Mouse (Mus musculus): Measurements from ENCODE around the gene Cbx7. TPM values are rescaled to one million over a fixed set of nuclear protein-coding genes. Genes with fewer than 3 reads are reported as not detected.

Cbx7 gene
- total and polyA plus RNA-seq, 2 experiments from 2014 or later = 0.50 to 0.82 TPM

- Histone ChIP-seq H3K4me2 (ENCODE audit: low read depth, low read length) (no peak overlapping the region), H3K36me3 (replicated peaks; ENCODE audit: control insufficient read depth, insufficient read depth, low read length) (no peaks in the 10 kb centered on the region), H3K27me3 (ENCODE audit: control insufficient read depth, insufficient read depth, low read length) (peaks cover 31% of the 10 kb centered on the region), H3K4me1 (ENCODE audit: control insufficient read depth, insufficient read depth) (peaks cover 46% of the 10 kb centered on the region), H3K4me3 (ENCODE audit: low read depth, low read length) (no peak overlapping the region), H3K9me3 (replicated peaks; ENCODE audit: control insufficient read depth, low read length) (no peaks in the 10 kb centered on the region), H3K9ac (replicated peaks; ENCODE audit: low read depth, low read length) (no peak overlapping the region), H3K27ac (ENCODE audit: low read depth) (no peak overlapping the region)
- TF ChIP-seq CTCF (IDR thresholded peaks at IDR 0.05; ENCODE audit: low read depth) = no peak
- TF ChIP-seq EP300 (IDR thresholded peaks at IDR 0.05; ENCODE audit: low read depth) = no peak
- DNase-seq (ENCODE audit: low spot score) (no peak), ATAC-seq (ENCODE audit: insufficient read depth, low read depth) (no peak)
- 86% methylated on average over 6 of the region's 6 CpGs for WGBS
Measured at GRCm38 (mm10) chr15:80008461-80008860, 37.5 kb upstream of the Cbx7 start.

DNA sequence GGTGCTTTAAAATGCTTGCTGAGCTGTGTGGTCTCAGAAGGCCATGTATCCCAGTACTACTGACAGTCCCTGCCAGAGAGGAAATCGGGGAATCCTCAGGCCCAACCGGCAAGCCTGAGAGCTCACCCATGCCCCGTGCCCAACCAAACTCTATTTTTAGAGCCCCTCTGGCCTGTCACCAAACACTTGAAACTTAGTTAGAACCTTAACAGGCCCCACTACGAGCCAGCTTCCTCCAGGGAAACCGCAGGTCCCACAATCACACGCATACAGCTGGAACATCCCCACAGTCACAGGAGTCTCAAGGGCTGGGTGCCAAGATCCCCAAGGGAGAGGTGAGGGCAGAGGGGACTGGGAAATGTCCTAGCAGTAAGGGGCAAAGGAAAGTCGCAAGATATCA, 35.2 kb upstream of the Cbx7 start:
- Histone ChIP-seq H3K9ac (replicated peaks; ENCODE audit: low read depth, low read length) (no peak overlapping the region), H3K27ac (ENCODE audit: low read depth) (peak overlapping the region; percentile 80), H3K36me3 (replicated peaks; ENCODE audit: control insufficient read depth, insufficient read depth, low read length) (no peaks in the 10 kb centered on the region), H3K9me3 (replicated peaks; ENCODE audit: control insufficient read depth, low read length) (no peaks in the 10 kb centered on the region), H3K4me1 (ENCODE audit: control insufficient read depth, insufficient read depth) (peaks cover 40% of the 10 kb centered on the region), H3K4me2 (ENCODE audit: low read depth, low read length) (peak overlapping the region; percentile 27), H3K4me3 (ENCODE audit: low read depth, low read length) (no peak overlapping the region), H3K27me3 (ENCODE audit: control insufficient read depth, insufficient read depth, low read length) (peaks cover 8% of the 10 kb centered on the region; the same call in 1 of the 2 replicates)
- WGBS = 5% methylated on average over 7 of the region's 7 CpGs
- ATAC-seq (ENCODE audit: insufficient read depth, low read depth) (peak; percentile 81), DNase-seq (ENCODE audit: low spot score) (peak; percentile 94)
- TF ChIP-seq EP300 (IDR thresholded peaks at IDR 0.05; ENCODE audit: low read depth) (peak; percentile 96), CTCF (IDR thresholded peaks at IDR 0.05; ENCODE audit: low read depth) (no peak)

DNA sequence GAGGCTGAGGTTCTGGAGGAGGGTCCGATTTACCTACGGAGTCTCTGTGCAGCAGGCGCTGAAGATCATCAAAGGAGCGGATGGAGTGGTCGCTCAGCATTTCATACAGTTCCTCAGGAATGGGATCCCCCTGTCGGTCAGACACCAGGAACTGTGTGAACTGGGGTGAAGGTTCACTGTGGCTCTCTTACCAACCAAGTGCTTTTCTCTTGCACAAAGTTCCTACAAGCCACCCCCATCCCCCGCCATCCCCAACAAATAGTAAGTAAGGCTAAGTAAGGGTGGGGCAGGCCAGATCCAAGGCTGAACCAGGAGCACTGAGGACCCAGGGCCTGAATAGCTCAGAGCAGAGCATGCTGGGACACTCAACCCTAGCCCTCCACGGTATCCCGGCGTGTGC, 34.5 kb upstream of the Cbx7 start:
- Histone ChIP-seq H3K4me2 (ENCODE audit: low read depth, low read length) (peak overlapping the region; percentile 27; the same call in 1 of the 2 replicates), H3K4me3 (ENCODE audit: low read depth, low read length) (no peak overlapping the region), H3K4me1 (ENCODE audit: control insufficient read depth, insufficient read depth) (peaks cover 45% of the 10 kb centered on the region)

GRCm38 (mm10) chr15:80004644-80005340, 33.9 kb upstream of the Cbx7 start:
- DNase-seq (ENCODE audit: low spot score) = peak; percentile 81
- peak overlapping the region; percentile 12; the same call in 1 of the 2 replicates for H3K4me2 ChIP-seq (ENCODE audit: low read depth, low read length)
- H3K36me3 ChIP-seq (replicated peaks; ENCODE audit: control insufficient read depth, insufficient read depth, low read length) = no peaks in the 10 kb centered on the region
- H3K9me3 ChIP-seq (replicated peaks; ENCODE audit: control insufficient read depth, low read length) = no peaks in the 10 kb centered on the region
- 18% methylated on average over 14 of the region's 14 CpGs for WGBS
- peaks cover 5% of the 10 kb centered on the region; the same call in 1 of the 2 replicates for H3K27me3 ChIP-seq (ENCODE audit: control insufficient read depth, insufficient read depth, low read length)
- peak overlapping the region; percentile 33; the same call in 1 of the 2 replicates for H3K9ac ChIP-seq (replicated peaks; ENCODE audit: low read depth, low read length)
- TF ChIP-seq EP300 (IDR thresholded peaks at IDR 0.05; ENCODE audit: low read depth) = peak; percentile 76; the same call in 1 of the 2 replicates
- no peak for TF ChIP-seq CTCF (IDR thresholded peaks at IDR 0.05; ENCODE audit: low read depth)
- ATAC-seq (ENCODE audit: insufficient read depth, low read depth) = peak; percentile 77
- peak overlapping the region; percentile 80 for H3K27ac ChIP-seq (ENCODE audit: low read depth)
- peaks cover 45% of the 10 kb centered on the region for H3K4me1 ChIP-seq (ENCODE audit: control insufficient read depth, insufficient read depth)
- no peak overlapping the region for H3K4me3 ChIP-seq (ENCODE audit: low read depth, low read length)

More for the DNA sequence above, 34.5 kb upstream of the Cbx7 start:
- 54% methylated on average over 10 of the region's 10 CpGs for WGBS
- Histone ChIP-seq H3K27ac (ENCODE audit: low read depth) (peak overlapping the region; percentile 80), H3K27me3 (ENCODE audit: control insufficient read depth, insufficient read depth, low read length) (peaks cover 5% of the 10 kb centered on the region; the same call in 1 of the 2 replicates), H3K36me3 (replicated peaks; ENCODE audit: control insufficient read depth, insufficient read depth, low read length) (no peaks in the 10 kb centered on the region), H3K9me3 (replicated peaks; ENCODE audit: control insufficient read depth, low read length) (no peaks in the 10 kb centered on the region), H3K9ac (replicated peaks; ENCODE audit: low read depth, low read length) (peak overlapping the region; percentile 31; the same call in 1 of the 2 replicates)
- ATAC-seq (ENCODE audit: insufficient read depth, low read depth) = no peak
- no peak for TF ChIP-seq EP300 (IDR thresholded peaks at IDR 0.05; ENCODE audit: low read depth)
- no peak for TF ChIP-seq CTCF (IDR thresholded peaks at IDR 0.05; ENCODE audit: low read depth)
- peak; percentile 8 for DNase-seq (ENCODE audit: low spot score)

GRCm38 (mm10) chr15:80003581-80003980, 32.7 kb upstream of the Cbx7 start:
- peak overlapping the region; percentile 80 for H3K27ac ChIP-seq (ENCODE audit: low read depth)
- H3K27me3 ChIP-seq (ENCODE audit: control insufficient read depth, insufficient read depth, low read length) = no peaks in the 10 kb centered on the region
- ATAC-seq (ENCODE audit: insufficient read depth, low read depth) (no peak), DNase-seq (ENCODE audit: low spot score) (no peak)
- H3K9ac ChIP-seq (replicated peaks; ENCODE audit: low read depth, low read length) = no peak overlapping the region
- TF ChIP-seq CTCF (IDR thresholded peaks at IDR 0.05; ENCODE audit: low read depth) (no peak), EP300 (IDR thresholded peaks at IDR 0.05; ENCODE audit: low read depth) (no peak)
- H3K9me3 ChIP-seq (replicated peaks; ENCODE audit: control insufficient read depth, low read length) = no peaks in the 10 kb centered on the region
- 52% methylated on average over 2 of the region's 2 CpGs for WGBS
- peaks cover 45% of the 10 kb centered on the region for H3K4me1 ChIP-seq (ENCODE audit: control insufficient read depth, insufficient read depth)
- no peak overlapping the region for H3K4me3 ChIP-seq (ENCODE audit: low read depth, low read length)
- H3K4me2 ChIP-seq (ENCODE audit: low read depth, low read length) = no peak overlapping the region
- H3K36me3 ChIP-seq (replicated peaks; ENCODE audit: control insufficient read depth, insufficient read depth, low read length) = no peaks in the 10 kb centered on the region
